Mouse (Mus musculus) kidney, postnatal 0 days (tissue): ENCODE results near the gene Npcd. TPM values are rescaled to one million over a fixed set of nuclear protein-coding genes. Genes with fewer than 3 reads are reported as not detected.
"Not testable (repeated sequence)": the region's sequence is repeated elsewhere in the genome, so short reads cannot be mapped to it uniquely, and the experiment has no call there.

Source experiments
- ATAC-seq: fragments of 200-750 bp; cut with Nextera tagmentation; replicated peaks from 2 replicates; pipeline ENCODE4 v1.8.0; 2017; ENCODE audit warnings: low read depth, moderate number of reproducible peaks, moderate TSS enrichment, moderate library complexity; ENCODE audit not compliant: low FRiP score
- DNase-seq: peaks from one replicate; pipeline ENCODE4 v3.0.0-alpha.2; 2016; ENCODE audit warnings: low spot score
- H3K27ac ChIP-seq: fragments of 300-500 bp; sonication (generic); 2 replicates; pipeline ENCODE4 v1.5.1; 2014; ENCODE audit warnings: mild to moderate bottlenecking
- H3K27me3 ChIP-seq: fragments of 300-500 bp; sonication (generic); 2 replicates; pipeline ENCODE4 v1.6.1; 2014; ENCODE audit warnings: low read length, mixed read lengths; ENCODE audit not compliant: insufficient read depth
- H3K36me3 ChIP-seq: fragments of 300-500 bp; sonication (generic); 2 replicates; pipeline ENCODE4 v1.6.1; 2014; ENCODE audit warnings: low read length, mixed read lengths; ENCODE audit not compliant: insufficient read depth
- H3K4me1 ChIP-seq: fragments of 300-500 bp; sonication (generic); replicated peaks from 2 replicates; pipeline ENCODE4 v1.6.1; 2014; ENCODE audit warnings: antibody characterized with exemption, low read length, mixed read lengths; ENCODE audit not compliant: insufficient read depth
- H3K4me2 ChIP-seq: fragments of 300-500 bp; sonication (generic); 2 replicates; pipeline ENCODE4 v1.6.1; 2014; ENCODE audit warnings: mild to moderate bottlenecking, low read length, moderate library complexity, mixed read lengths
- H3K4me3 ChIP-seq: fragments of 300-500 bp; sonication (generic); replicated peaks from 2 replicates; pipeline ENCODE4 v1.5.1; 2014; ENCODE audit warnings: low read depth, low read length
- H3K9ac ChIP-seq: fragments of 300-500 bp; sonication (generic); 2 replicates; pipeline ENCODE4 v1.6.1; 2014; ENCODE audit warnings: low read depth, low read length
- H3K9me3 ChIP-seq: fragments of 300-500 bp; sonication (generic); replicated peaks from 2 replicates; pipeline ENCODE4 v1.6.1; 2016; ENCODE audit warnings: low read length, inconsistent platforms, mixed read lengths
- CTCF ChIP-seq: IDR thresholded peaks from 2 replicates; pipeline ENCODE4 v1.5.1; 2016; ENCODE audit warnings: antibody characterized with exemption, low read depth, mild to moderate bottlenecking, moderate library complexity
- WGBS: fragments of 180-500 bp; shearing (Covaris S2); extraction: QIAGEN DNeasy Blood & Tissue Kit; methylation state at CpG from one replicate; pipeline ENCODE4 v1.1.7; 2014; 5-methylcytosine and 5-hydroxymethylcytosine counted together
- polyA plus RNA-seq: library from polyadenylated mRNA; unstranded; fragments of >200 nt; fragmentation: Nextera tagmentation; extraction: Ambion mirVana; gene quantifications from 2 replicates; pipeline ENCODE4 v1.2.1, GENCODE M21; 2015

Gene Npcd
- polyA plus RNA-seq, 1 experiment from 2014 or later: 0.28 TPM

DNA sequence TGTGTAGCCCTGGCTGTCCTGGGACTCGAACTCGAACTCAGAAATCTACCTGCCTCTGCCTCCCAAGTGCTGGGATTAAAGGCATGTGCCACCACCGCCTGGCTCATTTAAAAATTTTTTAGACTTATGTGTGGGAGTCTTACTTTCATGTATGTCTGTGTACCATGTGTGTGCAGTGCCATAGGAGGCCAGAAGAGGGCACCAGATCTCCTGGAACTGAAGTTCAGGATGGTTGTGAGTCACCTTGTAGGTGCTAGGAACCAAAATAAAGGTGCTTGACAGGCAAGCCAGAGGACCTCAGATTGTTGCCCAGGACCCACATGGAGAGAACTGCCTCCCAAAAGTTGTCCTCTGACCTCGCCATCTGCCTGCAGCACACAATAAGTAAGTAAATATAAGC is 15.7 kb downstream of the Npcd start:
- no peak overlapping the region for H3K27ac ChIP-seq
- H3K4me2 ChIP-seq: no peak overlapping the region
- H3K4me3 ChIP-seq: no peak overlapping the region
- DNase-seq: no peak
- WGBS: 91% methylated on average over 4 of the region's 4 CpGs
- no peaks in the 10 kb centered on the region for H3K9me3 ChIP-seq
- no peak overlapping the region for H3K9ac ChIP-seq
- TF ChIP-seq CTCF: peak; percentile 44
- no peaks in the 10 kb centered on the region for H3K27me3 ChIP-seq
- H3K4me1 ChIP-seq: no peaks in the 10 kb centered on the region
- no peak for ATAC-seq
- H3K36me3 ChIP-seq: peaks cover 8% of the 10 kb centered on the region

DNA sequence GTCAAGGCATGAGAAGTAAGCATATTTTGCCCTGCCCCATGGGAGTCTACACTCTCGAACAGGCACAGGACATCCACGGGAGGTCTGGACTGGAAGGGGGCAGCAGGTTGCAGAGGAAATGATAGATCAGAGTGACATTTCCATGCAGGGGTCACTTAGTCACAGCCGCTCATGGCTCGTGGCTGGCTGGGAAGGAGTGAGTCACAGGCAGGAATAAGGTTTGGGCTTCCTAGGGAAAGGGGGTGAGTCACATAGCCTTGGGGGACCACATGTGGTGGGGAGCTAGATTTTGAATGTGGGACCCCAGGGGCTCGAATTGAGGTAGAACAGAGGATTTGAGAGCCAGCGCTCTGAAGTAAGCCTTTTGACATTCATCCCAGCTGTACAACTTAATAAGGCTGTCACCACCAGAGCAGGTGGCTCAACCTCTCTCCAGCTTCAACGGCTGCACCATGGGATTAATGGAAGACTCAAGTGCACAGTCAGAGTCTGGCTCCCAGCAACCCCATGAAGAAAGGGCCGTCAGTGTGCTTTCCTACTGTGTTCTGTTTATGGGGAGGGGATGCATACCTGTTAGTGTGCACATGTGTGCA is 20.3 kb downstream of the Npcd start:
- no peak for TF ChIP-seq CTCF
- no peak overlapping the region for H3K4me3 ChIP-seq
- H3K27me3 ChIP-seq: no peaks in the 10 kb centered on the region
- H3K9me3 ChIP-seq: no peaks in the 10 kb centered on the region
- H3K4me1 ChIP-seq: no peaks in the 10 kb centered on the region
- no peak overlapping the region for H3K27ac ChIP-seq
- H3K36me3 ChIP-seq: no peaks in the 10 kb centered on the region
- no peak overlapping the region for H3K4me2 ChIP-seq
- ATAC-seq (no peak), DNase-seq (no peak)
- no peak overlapping the region for H3K9ac ChIP-seq
- WGBS: 34% methylated on average over 8 of the region's 8 CpGs

DNA sequence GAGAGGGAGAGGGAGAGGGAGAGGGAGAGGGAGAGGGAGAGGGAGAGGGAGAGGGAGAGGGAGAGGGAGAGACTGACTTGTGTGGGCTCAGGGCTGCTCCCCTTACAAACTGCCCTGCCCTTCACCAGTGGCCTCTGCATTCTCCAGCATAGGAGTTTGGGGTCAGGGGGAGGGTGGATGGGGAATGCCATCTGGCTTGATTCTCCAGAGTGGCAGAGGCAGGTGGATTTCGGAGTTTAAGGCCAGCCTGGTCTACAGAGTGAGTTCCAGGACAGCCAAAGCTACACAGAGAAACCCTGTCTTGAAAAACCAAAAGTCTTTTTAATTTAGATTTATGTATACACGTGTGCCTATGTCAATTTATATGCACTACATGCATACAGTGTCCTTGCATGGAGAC is 21.2 kb downstream of the Npcd start:
- not testable (repeated sequence) for H3K27ac ChIP-seq, H3K27me3 ChIP-seq, DNase-seq, H3K4me1 ChIP-seq, ATAC-seq, H3K36me3 ChIP-seq, H3K4me3 ChIP-seq, H3K9me3 ChIP-seq, H3K9ac ChIP-seq, H3K4me2 ChIP-seq
- 69% methylated on average over 2 of the region's 2 CpGs for WGBS

DNA sequence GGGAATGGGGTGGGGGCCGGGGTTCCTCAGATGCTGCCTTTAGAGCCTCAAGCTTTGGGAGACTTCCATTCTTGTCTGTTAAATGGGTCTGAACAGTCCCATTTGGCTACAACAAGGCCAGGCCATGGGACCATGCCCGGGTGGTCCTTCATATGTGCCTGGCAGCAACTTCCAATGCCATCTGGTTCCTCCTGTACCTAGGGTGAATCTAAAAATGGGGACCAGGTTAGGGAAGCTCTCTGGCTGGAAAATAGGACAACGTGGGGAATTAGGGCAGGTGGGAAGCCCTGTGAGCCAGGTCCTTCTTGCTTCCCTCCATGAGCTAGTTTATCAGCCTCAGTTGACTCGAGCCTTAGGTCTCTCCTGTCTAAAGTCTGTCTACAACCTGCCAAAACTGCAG is 23.0 kb downstream of the Npcd start:
- Histone ChIP-seq H3K4me2 (no peak overlapping the region), H3K4me1 (no peaks in the 10 kb centered on the region), H3K27me3 (no peaks in the 10 kb centered on the region), H3K27ac (no peak overlapping the region), H3K36me3 (no peaks in the 10 kb centered on the region), H3K4me3 (no peak overlapping the region), H3K9me3 (no peaks in the 10 kb centered on the region), H3K9ac (no peak overlapping the region)
- WGBS: 63% methylated on average over 4 of the region's 4 CpGs
- no peak for DNase-seq
- no peak for TF ChIP-seq CTCF
- ATAC-seq: no peak

DNA sequence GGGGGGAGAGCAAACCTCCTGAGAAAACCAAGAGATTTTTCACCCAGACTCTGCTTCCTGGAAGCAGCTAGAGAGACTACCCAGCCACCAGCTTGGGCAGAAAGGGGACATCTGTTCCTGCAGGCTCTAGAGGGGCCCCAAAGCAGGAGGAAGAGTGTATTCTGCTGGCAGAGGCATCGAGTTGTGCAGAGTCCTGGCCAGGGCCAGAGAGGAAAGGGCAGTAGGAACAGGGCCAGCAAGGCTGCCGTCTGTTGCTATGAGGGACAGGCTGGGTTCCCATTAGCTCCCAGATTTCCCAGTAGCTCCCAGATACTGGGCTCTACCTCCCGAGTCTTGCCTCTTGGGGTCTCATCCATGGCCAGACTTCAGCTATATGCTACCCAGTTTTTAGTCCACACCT is 24.0 kb downstream of the Npcd start:
- WGBS: 68% methylated on average over 3 of the region's 3 CpGs
- ATAC-seq: no peak
- no peak overlapping the region for H3K4me3 ChIP-seq

DNA sequence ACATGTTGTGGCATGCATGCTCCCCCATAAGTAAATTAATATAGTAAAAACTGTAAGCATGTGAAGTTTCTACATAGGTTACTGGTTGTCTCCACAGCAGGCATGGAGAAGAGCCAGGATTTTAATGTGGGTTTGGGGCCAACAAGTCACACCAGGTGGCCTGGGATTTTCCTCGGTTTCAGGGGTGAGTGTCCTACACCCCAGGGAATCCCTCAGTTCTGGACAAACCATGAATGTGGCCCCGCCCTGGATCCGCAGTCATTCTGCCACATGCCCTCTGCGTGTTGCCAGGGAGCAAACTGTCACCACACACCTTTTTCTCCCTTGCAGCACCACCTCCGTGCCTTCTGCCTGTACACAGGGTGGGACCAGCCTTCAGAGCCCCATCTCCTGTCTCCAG is 25.4 kb downstream of the Npcd start:
- ATAC-seq (no peak), DNase-seq (no peak)
- Histone ChIP-seq H3K4me2 (no peak overlapping the region), H3K9ac (no peak overlapping the region), H3K36me3 (no peaks in the 10 kb centered on the region), H3K27me3 (peaks cover 11% of the 10 kb centered on the region), H3K4me1 (0 out of 2 replicates have a peak, but pooled peaks cover 2% of the 10 kb centered on the region), H3K9me3 (no peaks in the 10 kb centered on the region), H3K27ac (no peak overlapping the region), H3K4me3 (no peak overlapping the region)
- TF ChIP-seq CTCF: no peak
- WGBS: 61% methylated on average over 5 of the region's 5 CpGs

More for the DNA sequence above, 24.0 kb downstream of the Npcd start:
- H3K4me1 ChIP-seq: no peaks in the 10 kb centered on the region
- H3K9ac ChIP-seq: no peak overlapping the region
- no peak overlapping the region for H3K27ac ChIP-seq
- no peaks in the 10 kb centered on the region for H3K9me3 ChIP-seq
- no peak overlapping the region for H3K4me2 ChIP-seq
- peaks cover 8% of the 10 kb centered on the region; the same call in 1 of the 2 replicates for H3K27me3 ChIP-seq
- H3K36me3 ChIP-seq: no peaks in the 10 kb centered on the region
- TF ChIP-seq CTCF: no peak
- DNase-seq: no peak

DNA sequence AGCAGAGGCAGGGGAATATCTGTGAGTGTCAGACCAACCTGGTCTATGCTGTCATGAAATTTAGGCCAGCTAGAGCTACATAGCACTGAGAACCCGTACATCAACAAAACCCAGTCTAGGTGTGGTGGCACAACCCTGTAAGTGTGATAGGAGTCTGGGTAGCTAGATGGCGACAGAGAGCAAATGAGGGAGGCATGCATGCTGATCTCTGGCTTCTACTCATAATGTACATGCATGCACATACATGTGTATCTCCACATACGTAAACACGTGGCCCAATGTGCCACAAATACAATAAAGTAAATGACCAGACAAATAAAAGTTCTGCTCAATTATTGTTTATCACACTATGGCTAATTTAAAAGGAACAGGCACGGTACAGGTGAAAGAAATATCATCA is 25.9 kb downstream of the Npcd start:
- H3K27ac ChIP-seq: no peak overlapping the region
- H3K9ac ChIP-seq: no peak overlapping the region
- DNase-seq (peak; percentile 67), ATAC-seq (no peak)
- WGBS: 33% methylated on average over 5 of the region's 5 CpGs
- no peaks in the 10 kb centered on the region for H3K36me3 ChIP-seq
- H3K4me3 ChIP-seq: no peak overlapping the region
- H3K4me2 ChIP-seq: no peak overlapping the region
- 0 out of 2 replicates have a peak, but pooled peaks cover 3% of the 10 kb centered on the region for H3K4me1 ChIP-seq
- H3K27me3 ChIP-seq: peaks cover 17% of the 10 kb centered on the region
- TF ChIP-seq CTCF: peak; percentile 79
- no peaks in the 10 kb centered on the region for H3K9me3 ChIP-seq
